Mouse (Mus musculus): ENCODE results near the gene Lin7a. TPM values are rescaled to one million over a fixed set of nuclear protein-coding genes. Genes with fewer than 3 reads are reported as not detected.

Lin7a gene
- not detected in 2 replicates for polyA plus RNA-seq (2012; rRNA removed)

- H3K4me3 ChIP-seq (ENCODE audit: extremely low read depth, insufficient read depth, insufficient read length): no peak within 1 kb of the TSS
- DNase-seq (ENCODE audit: low read depth in 1 of 2, low spot score in 2 of 2): no peak
- no peak for TF ChIP-seq POLR2A (IDR thresholded peaks at IDR 0.05; ENCODE audit: low read depth, low read length)
- no peak for TF ChIP-seq CTCF (IDR thresholded peaks at IDR 0.05; ENCODE audit: extremely low read depth, insufficient read depth, insufficient read length, insufficient replicate concordance)
- WGBS: 5% methylated on average over 37 of the region's 38 CpGs
- H3K36me3 ChIP-seq (ENCODE audit: control insufficient read depth, insufficient read depth, low read length): no peaks in the 10 kb centered on the region
- H3K27me3 ChIP-seq (ENCODE audit: control insufficient read depth, insufficient read depth, low read length): no peaks in the 10 kb centered on the region
- no peak within 1 kb of the TSS for H3K27ac ChIP-seq (ENCODE audit: insufficient read depth, low read length)
- no peaks in the 10 kb centered on the region for H3K4me1 ChIP-seq (ENCODE audit: control insufficient read depth, insufficient read depth, insufficient read length)
Observed at GRCm38 (mm10) chr10:107271321-107272130, at the start of gene Lin7a. Gene Lin7a, plus strand, starts transcription at chr10:107271686.

- H3K27me3 ChIP-seq (ENCODE audit: control insufficient read depth, insufficient read depth, low read length): no peaks in the 10 kb centered on the region
- no peak overlapping the region for H3K4me3 ChIP-seq (ENCODE audit: extremely low read depth, insufficient read depth, insufficient read length)
- H3K27ac ChIP-seq (ENCODE audit: insufficient read depth, low read length): no peak overlapping the region
- DNase-seq (ENCODE audit: low read depth in 1 of 2, low spot score in 2 of 2): no peak
- 67% methylated on average over 2 of the region's 2 CpGs for WGBS
- H3K36me3 ChIP-seq (ENCODE audit: control insufficient read depth, insufficient read depth, low read length): no peaks in the 10 kb centered on the region
- TF ChIP-seq POLR2A (IDR thresholded peaks at IDR 0.05; ENCODE audit: low read depth, low read length): no peak
- no peaks in the 10 kb centered on the region for H3K4me1 ChIP-seq (ENCODE audit: control insufficient read depth, insufficient read depth, insufficient read length)
Observed at GRCm38 (mm10) chr10:107221726-107222125, 49.8 kb upstream of the Lin7a start.

GRCm38 (mm10) chr10:107222406-107223185, 48.9 kb upstream of the Lin7a start:
- Histone ChIP-seq H3K36me3 (ENCODE audit: control insufficient read depth, insufficient read depth, low read length) (no peaks in the 10 kb centered on the region), H3K4me1 (ENCODE audit: control insufficient read depth, insufficient read depth, insufficient read length) (no peaks in the 10 kb centered on the region), H3K27me3 (ENCODE audit: control insufficient read depth, insufficient read depth, low read length) (no peaks in the 10 kb centered on the region), H3K4me3 (ENCODE audit: extremely low read depth, insufficient read depth, insufficient read length) (no peak overlapping the region), H3K27ac (ENCODE audit: insufficient read depth, low read length) (no peak overlapping the region)
- no peak for DNase-seq (ENCODE audit: low read depth in 1 of 2, low spot score in 2 of 2)
- TF ChIP-seq POLR2A (IDR thresholded peaks at IDR 0.05; ENCODE audit: low read depth, low read length): no peak
- no peak for TF ChIP-seq CTCF (IDR thresholded peaks at IDR 0.05; ENCODE audit: extremely low read depth, insufficient read depth, insufficient read length, insufficient replicate concordance)
- 88% methylated on average over 8 of the region's 8 CpGs for WGBS

GRCm38 (mm10) chr10:107223186-107223440, 48.4 kb upstream of the Lin7a start:
- 78% methylated on average over 3 of the region's 3 CpGs for WGBS
- H3K4me1 ChIP-seq (ENCODE audit: control insufficient read depth, insufficient read depth, insufficient read length): no peaks in the 10 kb centered on the region
- H3K27me3 ChIP-seq (ENCODE audit: control insufficient read depth, insufficient read depth, low read length): no peaks in the 10 kb centered on the region
- H3K4me3 ChIP-seq (ENCODE audit: extremely low read depth, insufficient read depth, insufficient read length): no peak overlapping the region
- no peaks in the 10 kb centered on the region for H3K36me3 ChIP-seq (ENCODE audit: control insufficient read depth, insufficient read depth, low read length)
- DNase-seq (ENCODE audit: low read depth in 1 of 2, low spot score in 2 of 2): no peak
- TF ChIP-seq CTCF (IDR thresholded peaks at IDR 0.05; ENCODE audit: extremely low read depth, insufficient read depth, insufficient read length, insufficient replicate concordance) (no peak), POLR2A (IDR thresholded peaks at IDR 0.05; ENCODE audit: low read depth, low read length) (no peak)
- H3K27ac ChIP-seq (ENCODE audit: insufficient read depth, low read length): no peak overlapping the region

GRCm38 (mm10) chr10:107223821-107224220, 47.7 kb upstream of the Lin7a start:
- Histone ChIP-seq H3K36me3 (ENCODE audit: control insufficient read depth, insufficient read depth, low read length) (no peaks in the 10 kb centered on the region), H3K27ac (ENCODE audit: insufficient read depth, low read length) (no peak overlapping the region), H3K27me3 (ENCODE audit: control insufficient read depth, insufficient read depth, low read length) (no peaks in the 10 kb centered on the region), H3K4me1 (ENCODE audit: control insufficient read depth, insufficient read depth, insufficient read length) (no peaks in the 10 kb centered on the region), H3K4me3 (ENCODE audit: extremely low read depth, insufficient read depth, insufficient read length) (no peak overlapping the region)
- WGBS: 87% methylated on average over 3 of the region's 3 CpGs
- TF ChIP-seq POLR2A (IDR thresholded peaks at IDR 0.05; ENCODE audit: low read depth, low read length): no peak
- no peak for DNase-seq (ENCODE audit: low read depth in 1 of 2, low spot score in 2 of 2)

GRCm38 (mm10) chr10:107224596-107225330, 46.7 kb upstream of the Lin7a start:
- no peaks in the 10 kb centered on the region for H3K36me3 ChIP-seq (ENCODE audit: control insufficient read depth, insufficient read depth, low read length)
- no peak overlapping the region for H3K4me3 ChIP-seq (ENCODE audit: extremely low read depth, insufficient read depth, insufficient read length)
- 92% methylated on average over 6 of the region's 6 CpGs for WGBS
- no peaks in the 10 kb centered on the region for H3K4me1 ChIP-seq (ENCODE audit: control insufficient read depth, insufficient read depth, insufficient read length)
- no peak for DNase-seq (ENCODE audit: low read depth in 1 of 2, low spot score in 2 of 2)
- H3K27me3 ChIP-seq (ENCODE audit: control insufficient read depth, insufficient read depth, low read length): no peaks in the 10 kb centered on the region
- no peak overlapping the region for H3K27ac ChIP-seq (ENCODE audit: insufficient read depth, low read length)
- TF ChIP-seq POLR2A (IDR thresholded peaks at IDR 0.05; ENCODE audit: low read depth, low read length): no peak
- TF ChIP-seq CTCF (IDR thresholded peaks at IDR 0.05; ENCODE audit: extremely low read depth, insufficient read depth, insufficient read length, insufficient replicate concordance): no peak

All from spleen, adult 2 months (tissue).